Mouse (Mus musculus): ENCODE data around the gene Kcna6. TPM values are rescaled to one million over a fixed set of nuclear protein-coding genes. Genes with fewer than 3 reads are reported as not detected.

The Kcna6 gene
- total RNA-seq, 2 experiments from 2014 or later = 0.15 to 0.28 TPM

- Histone ChIP-seq H3K4me3 (no peak overlapping the region), H3K27ac (no peak overlapping the region)
- intact Hi-C loops (cut with DNase I) = no loop called here
- TF ChIP-seq CTCF (IDR thresholded peaks at IDR 0.05) = no peak
- no peak for DNase-seq
Measured at GRCm38 (mm10) chr6:126764563-126765091, 24.2 kb upstream of the Kcna6 start.

- Histone ChIP-seq H3K4me3 (no peak overlapping the region), H3K27ac (no peak overlapping the region)
- DNase-seq = no peak
- TF ChIP-seq CTCF (IDR thresholded peaks at IDR 0.05) = no peak
- intact Hi-C loops (cut with DNase I) = no loop called here
Measured at GRCm38 (mm10) chr6:126761362-126761761, 20.9 kb upstream of the Kcna6 start.

GRCm38 (mm10) chr6:126755729-126756411 is 15.4 kb upstream of the Kcna6 start:
- TF ChIP-seq CTCF (IDR thresholded peaks at IDR 0.05) = no peak

GRCm38 (mm10) chr6:126752520-126752919 is 12.0 kb upstream of the Kcna6 start:
- DNase-seq = no peak
- intact Hi-C loops (cut with DNase I) = no loop called here
- H3K4me3 ChIP-seq = no peak overlapping the region
- no peak overlapping the region for H3K27ac ChIP-seq
- TF ChIP-seq CTCF (IDR thresholded peaks at IDR 0.05) = no peak

More at GRCm38 (mm10) chr6:126755729-126756411, 15.4 kb upstream of the Kcna6 start:
- DNase-seq = no peak
- intact Hi-C loops (cut with DNase I) = no loop called here
- Histone ChIP-seq H3K27ac (no peak overlapping the region), H3K4me3 (no peak overlapping the region)

GRCm38 (mm10) chr6:126745888-126746287 is 5.4 kb upstream of the Kcna6 start:
- intact Hi-C loops (cut with DNase I) = no loop called here
- DNase-seq = no peak
- H3K4me3 ChIP-seq = no peak overlapping the region
- H3K27ac ChIP-seq = no peak overlapping the region
- no peak for TF ChIP-seq CTCF (IDR thresholded peaks at IDR 0.05)

- TF ChIP-seq CTCF (IDR thresholded peaks at IDR 0.05) = no peak
- intact Hi-C loops (cut with DNase I) = no loop called here
- DNase-seq = no peak
- Histone ChIP-seq H3K27ac (no peak overlapping the region), H3K4me3 (no peak overlapping the region)
Measured at GRCm38 (mm10) chr6:126742610-126743009, 2.1 kb upstream of the Kcna6 start.

GRCm38 (mm10) chr6:126739326-126740210 is 906 bp downstream of the Kcna6 start:
- TF ChIP-seq CTCF (IDR thresholded peaks at IDR 0.05) = no peak
- intact Hi-C loops (cut with DNase I) = no loop called here
- Histone ChIP-seq H3K27ac (peak overlapping the region; percentile 8; the same call in 1 of the 2 replicates), H3K4me3 (peak overlapping the region; percentile 62)
- DNase-seq = no peak

GRCm38 (mm10) chr6:126736996-126737395 is 3.5 kb downstream of the Kcna6 start:
- H3K27ac ChIP-seq = no peak overlapping the region
- DNase-seq = no peak
- no peak overlapping the region for H3K4me3 ChIP-seq
- no peak for TF ChIP-seq CTCF (IDR thresholded peaks at IDR 0.05)
- intact Hi-C loops (cut with DNase I) = no loop called here

GRCm38 (mm10) chr6:126735806-126736205 is 4.7 kb downstream of the Kcna6 start:
- H3K27ac ChIP-seq = no peak overlapping the region
- intact Hi-C loops (cut with DNase I) = no loop called here
- TF ChIP-seq CTCF (IDR thresholded peaks at IDR 0.05) = no peak
- H3K4me3 ChIP-seq = no peak overlapping the region
- DNase-seq = no peak

- intact Hi-C loops (cut with DNase I) = no loop called here
- Histone ChIP-seq H3K4me3 (no peak overlapping the region), H3K27ac (no peak overlapping the region)
- no peak for DNase-seq
- TF ChIP-seq CTCF (IDR thresholded peaks at IDR 0.05) = no peak
Measured at GRCm38 (mm10) chr6:126732645-126733044, 7.8 kb downstream of the Kcna6 start.

- DNase-seq = no peak
- intact Hi-C loops (cut with DNase I) = no loop called here
- Histone ChIP-seq H3K27ac (no peak overlapping the region), H3K4me3 (no peak overlapping the region)
- no peak for TF ChIP-seq CTCF (IDR thresholded peaks at IDR 0.05)
Measured at GRCm38 (mm10) chr6:126728803-126729202, 11.7 kb downstream of the Kcna6 start.

GRCm38 (mm10) chr6:126718423-126719087 is 21.9 kb downstream of the Kcna6 start:
- DNase-seq = no peak
- no peak for TF ChIP-seq CTCF (IDR thresholded peaks at IDR 0.05)
- Histone ChIP-seq H3K27ac (no peak overlapping the region), H3K4me3 (no peak overlapping the region)
- intact Hi-C loops (cut with DNase I) = no loop called here

GRCm38 (mm10) chr6:126712531-126712930 is 27.9 kb downstream of the Kcna6 start:
- Histone ChIP-seq H3K27ac (no peak overlapping the region), H3K4me3 (no peak overlapping the region)
- DNase-seq = no peak
- intact Hi-C loops (cut with DNase I) = no loop called here
- TF ChIP-seq CTCF (IDR thresholded peaks at IDR 0.05) = no peak

All from gastrocnemius, adult 2 months (tissue).